Mouse (Mus musculus): ENCODE measurements around the gene Ssrp1.

The Ssrp1 gene

GRCm38 (mm10) chr2:85073751-85074150 is 36.7 kb downstream of the Ssrp1 start:
- DNase-seq (ENCODE audit: low spot score in 2 of 2): no peak

GRCm38 (mm10) chr2:85088716-85089646 is 51.9 kb downstream of the Ssrp1 start:
- peak; percentile 18 to 44 for DNase-seq (ENCODE audit: low spot score in 2 of 2)

GRCm38 (mm10) chr2:85091325-85091724 is 54.3 kb downstream of the Ssrp1 start:
- DNase-seq (ENCODE audit: low spot score in 2 of 2): no peak

- DNase-seq (ENCODE audit: low spot score in 2 of 2): no peak
Observed at GRCm38 (mm10) chr2:85093376-85093775, 56.3 kb downstream of the Ssrp1 start.

GRCm38 (mm10) chr2:85095906-85096305 is 58.9 kb downstream of the Ssrp1 start:
- DNase-seq (ENCODE audit: low spot score in 2 of 2): no peak

Measured in heart, adult 9 months (tissue).